In genomic region chr11:20035972-20036371, GRCm38 (mm10) we compare ENCODE assay signal across 13 mouse cellular contexts.
DNase-seq lines count a peak whose midpoint lies in the region; ATAC-seq and TF ChIP-seq lines count a peak whose summit lies in the region.
"Had no signal": no experiment of that assay in that cellular context is flagged by ENCODE, and none has a peak within 500 bp of the region (broad histone marks: within the 10 kb centered on the region; RNA-seq: fewer than 3 reads in every experiment).

No protein-coding gene starts in this region.

- WGBS in embryonic facial prominence, embryonic 10.5 days, result 82% methylated on average over 7 of the region's 7 CpGs
- 78% methylated on average over 7 of the region's 7 CpGs for WGBS in intestine, embryonic 15.5 days

- H3K4me1 ChIP-seq in embryonic facial prominence, embryonic 10.5 days, result peaks cover 28% of the 10 kb centered on the region
- H3K4me1 ChIP-seq in intestine, embryonic 15.5 days (replicated peaks), result no peaks in the 10 kb centered on the region

- H3K27me3 ChIP-seq in embryonic facial prominence, embryonic 10.5 days (replicated peaks; ENCODE audit: low read depth, poor library complexity, severe bottlenecking), result no peaks in the 10 kb centered on the region
- H3K27me3 ChIP-seq in myocyte (ENCODE audit: control insufficient read depth, insufficient read depth, insufficient read length), result no peaks in the 10 kb centered on the region
- no peaks in the 10 kb centered on the region for H3K27me3 ChIP-seq in intestine, embryonic 15.5 days (replicated peaks)
- H3K27me3 ChIP-seq: embryonic facial prominence, embryonic 13.5 days; neural tube, embryonic 15.5 days had no signal

- H3K27ac ChIP-seq in layer of hippocampus, adult 2 months, result peak overlapping the region; percentile 91
- peak overlapping the region; percentile 30; the same call in 1 of the 2 replicates for H3K27ac ChIP-seq in embryonic facial prominence, embryonic 10.5 days (replicated peaks)
- H3K27ac ChIP-seq in intestine, embryonic 15.5 days, result no peak overlapping the region
- H3K27ac ChIP-seq: embryonic facial prominence, embryonic 13.5 days; neural tube, embryonic 15.5 days had no signal

- no peak for TF ChIP-seq CTCF in layer of hippocampus, adult 2 months (conservative IDR thresholded peaks at IDR 0.05)

- peak overlapping the region; percentile 13 for H3ac ChIP-seq in myocyte (ENCODE audit: control insufficient read depth, insufficient read length)

- H3K36me3 ChIP-seq in embryonic facial prominence, embryonic 10.5 days (replicated peaks), result no peaks in the 10 kb centered on the region
- H3K36me3 ChIP-seq in myocyte (ENCODE audit: control insufficient read depth, insufficient read depth), result no peaks in the 10 kb centered on the region
- H3K36me3 ChIP-seq in intestine, embryonic 15.5 days, result no peaks in the 10 kb centered on the region
- H3K36me3 ChIP-seq: embryonic facial prominence, embryonic 13.5 days; neural tube, embryonic 15.5 days had no signal

- ATAC-seq in intestine, embryonic 15.5 days, result no peak

- H3K9me3 ChIP-seq in embryonic facial prominence, embryonic 10.5 days, result no peaks in the 10 kb centered on the region
- H3K9me3 ChIP-seq in intestine, embryonic 15.5 days, result no peaks in the 10 kb centered on the region
- H3K9me3 ChIP-seq: neural tube, embryonic 15.5 days had no signal

- H3K79me2 ChIP-seq in myocyte (ENCODE audit: control insufficient read depth, insufficient read depth), result no peaks in the 10 kb centered on the region

- peak overlapping the region; percentile 43 for H3K4me2 ChIP-seq in myocyte (ENCODE audit: low read depth)
- no peak overlapping the region for H3K4me2 ChIP-seq in intestine, embryonic 15.5 days (replicated peaks)
- H3K4me2 ChIP-seq: embryonic facial prominence, embryonic 13.5 days; neural tube, embryonic 15.5 days had no signal

- no peak overlapping the region for H3K4me3 ChIP-seq in layer of hippocampus, adult 2 months
- H3K4me3 ChIP-seq in embryonic facial prominence, embryonic 10.5 days, result no peak overlapping the region
- H3K4me3 ChIP-seq in myocyte, result no peak overlapping the region
- H3K4me3 ChIP-seq in intestine, embryonic 15.5 days (replicated peaks), result no peak overlapping the region
- H3K4me3 ChIP-seq: embryonic facial prominence, embryonic 13.5 days; neural tube, embryonic 15.5 days had no signal

- TF ChIP-seq POLR2A in myocyte (IDR thresholded peaks at IDR 0.05; ENCODE audit: insufficient read length, low read depth), result no peak

- no peak overlapping the region for H3K9ac ChIP-seq in intestine, embryonic 15.5 days
- H3K9ac ChIP-seq: embryonic facial prominence, embryonic 13.5 days; neural tube, embryonic 15.5 days had no signal

- peak in 1 of 2 experiments; percentile 58 for DNase-seq in layer of hippocampus, adult 2 months (ENCODE audit: low spot score in 2 of 2)
- no peak for DNase-seq in layer of hippocampus, adult 11-12 months (ENCODE audit: low spot score)
- peak; percentile 39 for DNase-seq in right cerebral cortex, adult 18-20 months
- DNase-seq in right cerebral cortex, postnatal 4 days, result no peak
- no peak for DNase-seq in embryonic facial prominence, embryonic 10.5 days (ENCODE audit: low spot score)
- DNase-seq in urinary bladder, adult 2 months (ENCODE audit: low spot score), result no peak
- DNase-seq: heart, adult 18-20 months; kidney, postnatal 14 days; left cerebral cortex, postnatal 4 days had no signal

TF ChIP-seq in myocyte, 11 proteins besides CTCF, POLR2A, EP300 and RAD21:
- TF ChIP-seq CEBPB (IDR thresholded peaks at IDR 0.05; ENCODE audit: insufficient read depth, poor library complexity, severe bottlenecking), result no peak
- TF ChIP-seq USF1 (IDR thresholded peaks at IDR 0.05; ENCODE audit: low read depth), result no peak
- no peak for TF ChIP-seq REST (IDR thresholded peaks at IDR 0.05; ENCODE audit: insufficient read depth, insufficient read length)
- no peak for TF ChIP-seq POLR2AphosphoS2 (IDR thresholded peaks at IDR 0.05; ENCODE audit: insufficient read length, low read depth)
- TF ChIP-seq SRF (IDR thresholded peaks at IDR 0.05; ENCODE audit: control insufficient read depth, insufficient read length, low read depth), result no peak
- TF ChIP-seq MYOG (IDR thresholded peaks at IDR 0.05; ENCODE audit: control insufficient read depth in 1 of 3, insufficient read depth in 1 of 3, insufficient read length in 2 of 3, low read depth in 2 of 3), result no peak
- no peak for TF ChIP-seq TCF12 (IDR thresholded peaks at IDR 0.05; ENCODE audit: insufficient read depth, poor library complexity, severe bottlenecking)
- no peak for TF ChIP-seq E2F4 (IDR thresholded peaks at IDR 0.05; ENCODE audit: insufficient read depth)
- TF ChIP-seq TCF3 (IDR thresholded peaks at IDR 0.05; ENCODE audit: insufficient read length, low read depth), result no peak
- TF ChIP-seq MYOD1 (IDR thresholded peaks at IDR 0.05; ENCODE audit: control insufficient read depth in 1 of 3, insufficient read length in 2 of 3, low read depth in 2 of 3), result no peak
- TF ChIP-seq MAX (IDR thresholded peaks at IDR 0.05; ENCODE audit: low read depth), result no peak
